Mouse (Mus musculus): ENCODE data around the gene Ccdc184. TPM values are rescaled to one million over a fixed set of nuclear protein-coding genes. Genes with fewer than 3 reads are reported as not detected.

Ccdc184 gene
- total RNA-seq (2023) = not detected

GRCm38 (mm10) chr15:98166963-98167644 lies at the start of gene Ccdc184:
Gene Ccdc184, plus strand, starts transcription at chr15:98167158.

GRCm38 (mm10) chr15:98165525-98165924 lies 1.4 kb upstream of the Ccdc184 start, which contains the start of gene Asb8:
Gene Asb8, minus strand, starts transcription at chr15:98165625.

GRCm38 (mm10) chr15:98195442-98195841 lies 28.5 kb downstream of the Ccdc184 start, which contains the start of gene Olfr288:
Gene Olfr288, minus strand, starts transcription at chr15:98195542.

Other genes with a start within 250 kb of the Ccdc184 start
- gene Tmem106c, start 203.0 kb upstream of the Ccdc184 start, total RNA-seq (2023) = 10 to 100 TPM; 10.2 to 13.6 TPM
- gene Col2a1, start 162.5 kb upstream of the Ccdc184 start, total RNA-seq (2023) = 1 to 10 TPM in 1 of 2 experiments, under 1 TPM in 1; 0.66 to 1.5 TPM
- gene Pfkm, start 74.6 kb upstream of the Ccdc184 start, total RNA-seq (2023) = 10 to 100 TPM in 1 of 2 experiments, 1 to 10 TPM in 1; 5.3 to 14.1 TPM
- gene Senp1, start 73.4 kb upstream of the Ccdc184 start, total RNA-seq (2023) = 10 to 100 TPM; 34.0 to 34.8 TPM
- 10 to 100 TPM; 19.5 to 20.7 TPM for gene Asb8, start 1.5 kb upstream of the Ccdc184 start, total RNA-seq (2023)
- not detected for gene Olfr288, start 28.4 kb downstream of the Ccdc184 start, total RNA-seq (2023)
- not detected for gene Gm44579, start 53.8 kb downstream of the Ccdc184 start, total RNA-seq (2023)
- gene Olfr287, start 53.9 kb downstream of the Ccdc184 start, total RNA-seq (2023) = not detected
- not detected for gene Olfr286, start 67.3 kb downstream of the Ccdc184 start, total RNA-seq (2023)
- not detected for gene H1fnt, start 90.1 kb downstream of the Ccdc184 start, total RNA-seq (2023)
- not detected for gene Zfp641, start 129.0 kb downstream of the Ccdc184 start, total RNA-seq (2023)
- gene Olfr285, start 150.2 kb downstream of the Ccdc184 start, total RNA-seq (2023) = not detected
- not detected for gene Olfr284, start 173.8 kb downstream of the Ccdc184 start, total RNA-seq (2023)
- not detected for gene Olfr283, start 213.8 kb downstream of the Ccdc184 start, total RNA-seq (2023)